Mouse (Mus musculus) liver, adult 2 months (tissue): ENCODE data around the gene Trp53. TPM values are rescaled to one million over a fixed set of nuclear protein-coding genes. Genes with fewer than 3 reads are reported as not detected.
A peak's percentile ranks its signal among the peaks of the same experiment; 100 is the strongest.

ENCODE experiments used
- DNase-seq: peaks from one replicate; pipeline ENCODE4 v3.0.0-alpha.2; 2011; ENCODE audit warnings: low read depth, low spot score; ENCODE audit errors: extremely low read depth
- H3K27ac ChIP-seq: fragments of 200-500 bp; replicated peaks from 2 replicates; pipeline ENCODE4 v1.5.1; 2012; ENCODE audit warnings: low read depth, mild to moderate bottlenecking, control low read depth, inconsistent platforms, low read length; ENCODE audit not compliant: insufficient read depth
- H3K27me3 ChIP-seq: fragments of 200-500 bp; 2 replicates; pipeline ENCODE4 v1.6.1; 2012; ENCODE audit warnings: mild to moderate bottlenecking, moderate library complexity, low read length, inconsistent platforms; ENCODE audit not compliant: control insufficient read depth, insufficient read depth
- H3K36me3 ChIP-seq: fragments of 200-500 bp; 2 replicates; pipeline ENCODE4 v1.6.1; 2012; ENCODE audit warnings: low read length, inconsistent platforms; ENCODE audit not compliant: control insufficient read depth, insufficient read depth
- H3K4me1 ChIP-seq: fragments of 200-500 bp; 2 replicates; pipeline ENCODE4 v1.6.1; 2011; ENCODE audit warnings: low read length; ENCODE audit not compliant: control insufficient read depth, insufficient read depth
- H3K4me3 ChIP-seq: fragments of 200-500 bp; 2 replicates; pipeline ENCODE4 v1.5.1; 2011; ENCODE audit warnings: low read depth, mild to moderate bottlenecking, control low read depth, low read length, moderate library complexity; ENCODE audit not compliant: insufficient read depth
- H3K79me2 ChIP-seq: fragments of 200-500 bp; 2 replicates; pipeline ENCODE4 v1.6.1; 2012; ENCODE audit warnings: inconsistent platforms, mild to moderate bottlenecking, low read length, moderate library complexity; ENCODE audit not compliant: control insufficient read depth, insufficient read depth
- H3K9ac ChIP-seq: fragments of 200-500 bp; 2 replicates; pipeline ENCODE4 v1.6.1; 2012; ENCODE audit warnings: low read depth, mild to moderate bottlenecking, control low read depth, inconsistent platforms, low read length
- CTCF ChIP-seq: fragments of 200-500 bp; IDR thresholded peaks from 2 replicates; pipeline ENCODE4 v1.5.1; 2011; ENCODE audit warnings: low read depth, low read length, control low read depth
- POLR2A ChIP-seq: fragments of 200-500 bp; IDR thresholded peaks from 2 replicates; pipeline ENCODE4 v1.6.1; 2011; ENCODE audit warnings: low read length, control low read depth; ENCODE audit not compliant: insufficient read depth; ENCODE audit errors: extremely low read depth
- WGBS: fragments of 180-500 bp; shearing (Covaris S2); methylation state at CpG from one replicate; pipeline ENCODE4 v1.1.7; 2018; 5-methylcytosine and 5-hydroxymethylcytosine counted together
- polyA plus RNA-seq: library from polyadenylated mRNA; depleted of rRNA; stranded (reverse); fragments of >200 nt; gene quantifications from 2 replicates; pipeline ENCODE4 v1.2.3, GENCODE M21; 2012
- total RNA-seq: library from RNA; depleted of rRNA; stranded (reverse); fragments of >200 nt; gene quantifications from 2 replicates; pipeline ENCODE4 v1.2.3, GENCODE M21; 2014

Trp53 gene
- total and polyA plus RNA-seq, 2 experiments, result 3.7 to 35.4 TPM

GRCm38 (mm10) chr11:69585718-69586325 lies 5.7 kb downstream of the Trp53 start:
- Histone ChIP-seq H3K4me3 (no peak overlapping the region), H3K79me2 (peaks cover 11% of the 10 kb centered on the region), H3K27me3 (no peaks in the 10 kb centered on the region), H3K36me3 (peaks cover 28% of the 10 kb centered on the region), H3K27ac (no peak overlapping the region), H3K9ac (no peak overlapping the region), H3K4me1 (peaks cover 2% of the 10 kb centered on the region; the same call in 1 of the 2 replicates)
- peak; percentile 10 for DNase-seq
- TF ChIP-seq CTCF, result no peak
- TF ChIP-seq POLR2A, result no peak
- WGBS, result 81% methylated on average over 7 of the region's 7 CpGs

DNA sequence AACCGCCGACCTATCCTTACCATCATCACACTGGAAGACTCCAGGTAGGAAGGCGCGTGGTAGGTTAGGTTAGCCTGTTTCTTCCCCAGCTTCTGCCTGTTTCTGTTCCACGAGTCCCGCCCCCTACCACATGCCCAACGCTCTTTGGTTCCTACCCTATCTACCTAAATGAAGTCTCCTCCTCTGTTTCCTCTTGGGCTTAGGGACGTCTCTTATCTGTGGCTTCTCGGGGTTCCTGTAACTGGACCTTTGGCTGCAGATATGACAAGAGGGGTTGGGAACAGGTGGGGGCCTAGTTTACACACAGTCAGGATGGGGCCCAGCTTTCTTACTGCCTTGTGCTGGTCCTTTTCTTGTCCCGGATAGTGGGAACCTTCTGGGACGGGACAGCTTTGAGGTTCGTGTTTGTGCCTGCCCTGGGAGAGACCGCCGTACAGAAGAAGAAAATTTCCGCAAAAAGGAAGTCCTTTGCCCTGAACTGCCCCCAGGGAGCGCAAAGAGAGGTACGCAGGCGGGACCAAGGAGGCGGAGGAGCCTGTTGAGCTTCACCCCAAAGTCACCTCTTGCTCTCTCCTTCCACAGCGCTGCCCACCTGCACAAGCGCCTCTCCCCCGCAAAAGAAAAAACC lies 9.2 kb downstream of the Trp53 start:
- Histone ChIP-seq H3K27me3 (no peaks in the 10 kb centered on the region), H3K27ac (no peak overlapping the region), H3K9ac (no peak overlapping the region), H3K36me3 (peaks cover 30% of the 10 kb centered on the region), H3K4me1 (no peaks in the 10 kb centered on the region), H3K4me3 (no peak overlapping the region), H3K79me2 (peaks cover 2% of the 10 kb centered on the region; the same call in 1 of the 2 replicates)
- no peak for DNase-seq
- TF ChIP-seq POLR2A (no peak), CTCF (no peak)
- WGBS, result 93% methylated on average over 22 of the region's 22 CpGs

DNA sequence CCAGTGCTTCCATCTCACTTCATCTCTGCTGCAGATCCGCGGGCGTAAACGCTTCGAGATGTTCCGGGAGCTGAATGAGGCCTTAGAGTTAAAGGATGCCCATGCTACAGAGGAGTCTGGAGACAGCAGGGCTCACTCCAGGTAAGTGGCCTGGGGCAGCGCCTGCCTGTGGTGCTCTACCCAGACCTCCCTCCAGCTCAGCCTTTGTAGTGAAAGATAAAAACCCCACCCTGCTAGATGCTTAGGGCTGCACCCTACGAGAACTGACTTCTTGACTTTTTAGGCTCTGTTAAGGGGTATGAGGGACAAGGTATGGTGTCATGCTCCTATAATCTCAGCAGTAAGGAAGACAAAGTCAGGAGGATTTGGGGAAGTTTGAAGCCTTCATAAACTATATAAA lies 10.5 kb downstream of the Trp53 start:
- peaks cover 30% of the 10 kb centered on the region for H3K36me3 ChIP-seq
- no peaks in the 10 kb centered on the region for H3K79me2 ChIP-seq
- 96% methylated on average over 8 of the region's 8 CpGs for WGBS
- H3K4me1 ChIP-seq, result no peaks in the 10 kb centered on the region
- H3K27ac ChIP-seq, result no peak overlapping the region
- no peak for DNase-seq
- H3K27me3 ChIP-seq, result no peaks in the 10 kb centered on the region
- no peak overlapping the region for H3K9ac ChIP-seq
- no peak for TF ChIP-seq POLR2A
- TF ChIP-seq CTCF, result no peak
- H3K4me3 ChIP-seq, result no peak overlapping the region

- TF ChIP-seq POLR2A (no peak), CTCF (no peak)
- Histone ChIP-seq H3K4me1 (no peaks in the 10 kb centered on the region), H3K27me3 (no peaks in the 10 kb centered on the region), H3K4me3 (no peak overlapping the region), H3K36me3 (peaks cover 30% of the 10 kb centered on the region), H3K79me2 (no peaks in the 10 kb centered on the region), H3K9ac (no peak overlapping the region), H3K27ac (no peak overlapping the region)
- no peak for DNase-seq
- WGBS, result 94% methylated on average over 3 of the region's 3 CpGs
These were observed 11.3 kb downstream of the Trp53 start for GRCm38 (mm10) chr11:69591424-69591823.

DNA sequence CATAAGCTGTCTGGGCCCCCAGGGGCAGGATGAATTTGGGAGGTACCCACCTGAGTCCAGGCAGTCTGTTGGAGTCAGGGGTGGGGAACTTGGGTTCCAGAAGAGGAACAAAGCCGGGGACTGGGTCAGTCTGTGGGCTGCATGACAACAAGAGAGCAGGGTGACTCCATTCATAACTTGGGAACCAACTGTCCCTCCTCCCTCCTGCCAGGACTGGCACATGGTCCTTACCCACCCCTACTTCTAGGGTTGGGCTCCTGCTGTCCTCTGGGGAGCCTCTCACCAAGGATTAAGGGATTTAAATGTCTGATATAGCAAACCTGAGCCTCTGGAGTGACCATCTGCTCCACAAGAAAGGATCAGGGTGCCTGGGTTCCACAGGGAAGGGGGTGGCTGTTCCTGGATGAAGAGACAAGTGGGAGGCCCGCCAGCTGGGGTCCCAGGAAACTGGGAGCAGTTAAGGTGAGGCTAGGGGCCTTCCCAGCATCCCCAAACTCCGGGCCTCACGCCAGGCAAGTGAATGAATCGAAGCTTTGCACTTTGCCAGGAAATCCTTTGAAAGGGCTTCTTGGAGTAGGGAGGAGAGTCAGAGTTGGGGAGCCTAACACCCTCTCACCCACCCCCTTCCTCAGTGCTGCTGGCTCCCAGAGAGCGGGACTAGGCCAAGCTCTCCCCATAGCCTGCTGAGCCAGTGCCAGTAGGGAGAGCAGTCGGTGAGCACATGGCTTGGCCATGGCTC lies 11.9 kb downstream of the Trp53 start:
- H3K4me3 ChIP-seq, result no peak overlapping the region
- H3K9ac ChIP-seq, result no peak overlapping the region
- H3K79me2 ChIP-seq, result no peaks in the 10 kb centered on the region
- H3K36me3 ChIP-seq, result peaks cover 28% of the 10 kb centered on the region
- no peak overlapping the region for H3K27ac ChIP-seq
- no peaks in the 10 kb centered on the region for H3K27me3 ChIP-seq
- WGBS, result 85% methylated on average over 7 of the region's 7 CpGs
- no peak for TF ChIP-seq POLR2A
- no peak for TF ChIP-seq CTCF
- no peak for DNase-seq
- no peaks in the 10 kb centered on the region for H3K4me1 ChIP-seq
